Mouse (Mus musculus): ENCODE measurements around the gene Edem1.

The Edem1 gene

DNA sequence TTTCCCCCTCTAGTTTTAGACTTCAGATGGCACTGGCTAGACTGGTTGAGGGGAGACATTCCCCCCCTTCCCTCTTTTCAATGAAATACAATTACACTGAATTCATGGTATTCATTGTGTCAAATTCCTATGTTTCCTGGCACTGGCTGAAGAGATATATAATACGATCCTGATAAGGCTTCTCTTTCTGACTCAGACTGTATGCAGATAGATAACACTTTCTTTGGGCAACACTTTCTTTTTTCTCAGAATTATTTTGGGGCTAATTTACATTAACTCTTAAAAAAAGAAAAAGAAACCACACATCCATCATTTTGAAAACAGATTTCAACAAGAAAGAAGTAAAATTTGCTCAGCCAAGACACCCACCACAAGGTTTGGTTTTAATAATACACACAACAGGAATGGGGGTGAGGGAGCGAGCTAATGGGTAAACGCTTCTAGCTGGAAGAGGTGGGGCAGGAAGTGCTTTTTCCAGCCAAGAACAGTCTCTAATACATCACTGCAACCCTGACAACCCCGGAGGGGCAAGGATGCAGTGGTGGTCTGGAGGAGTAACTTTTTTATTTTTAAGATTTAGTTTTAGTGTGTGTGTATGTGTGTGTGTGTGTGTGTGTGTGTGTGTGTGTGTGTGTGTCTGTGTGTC is 52.0 kb downstream of the Edem1 start:
- no peak for DNase-seq

DNA sequence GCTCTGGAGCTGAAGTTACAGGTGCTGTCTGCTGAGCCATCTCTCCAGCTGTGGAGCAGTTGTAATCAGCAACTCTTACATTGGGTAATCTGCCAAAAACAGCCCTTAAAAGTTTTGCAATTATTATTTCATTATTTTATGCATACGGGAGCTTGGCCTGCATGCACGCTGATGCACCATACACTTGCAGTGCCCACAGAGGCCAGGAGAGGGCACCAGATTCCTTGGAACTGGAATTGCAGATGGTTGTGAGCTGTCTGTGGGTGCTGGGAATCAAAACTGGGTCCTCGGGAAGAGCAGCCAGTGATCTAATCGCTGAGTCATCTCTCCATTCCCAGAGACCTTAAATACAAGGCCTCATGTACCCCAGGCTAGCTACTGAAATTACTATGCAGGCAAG is 52.6 kb downstream of the Edem1 start:
- DNase-seq: no peak

DNA sequence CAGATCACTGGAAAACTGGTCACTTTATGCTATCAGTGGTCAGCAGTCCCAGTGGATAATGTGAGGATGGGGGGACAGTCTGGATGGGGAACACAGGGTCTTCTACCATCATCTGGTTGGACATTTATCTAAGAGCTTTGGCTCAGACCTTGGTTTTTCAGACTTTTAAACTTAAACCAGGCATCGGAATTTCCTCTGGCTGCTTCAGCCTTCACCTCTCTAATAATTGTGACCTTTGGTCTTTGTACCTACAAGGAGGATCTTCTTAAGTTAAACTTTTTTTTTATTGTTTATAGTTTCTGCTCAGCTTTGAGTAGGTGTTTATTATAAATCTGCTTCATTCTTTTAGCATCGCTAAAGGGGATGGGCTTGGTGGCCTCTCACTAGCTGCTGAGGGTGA is 55.4 kb downstream of the Edem1 start:
- DNase-seq: no peak

DNA sequence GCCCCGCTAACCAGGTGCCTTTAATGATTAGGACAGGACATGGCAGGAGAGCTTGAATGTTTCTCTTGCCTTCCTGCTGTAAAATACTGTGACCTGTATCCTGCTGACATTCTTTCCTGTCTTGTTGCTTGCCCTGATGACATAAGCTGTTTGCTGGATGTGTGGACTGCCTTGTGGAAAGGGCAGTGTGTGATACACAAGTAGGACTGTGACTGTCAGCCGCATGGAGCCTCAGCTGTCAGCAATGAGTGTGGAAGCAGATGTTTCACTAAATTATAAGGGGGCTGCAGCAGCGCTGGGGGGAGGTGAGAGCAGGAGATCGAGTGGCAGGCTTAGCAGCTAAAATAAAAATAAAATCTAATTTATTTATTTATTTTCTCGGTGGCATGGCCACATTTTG is 56.2 kb downstream of the Edem1 start:
- DNase-seq: no peak

DNA sequence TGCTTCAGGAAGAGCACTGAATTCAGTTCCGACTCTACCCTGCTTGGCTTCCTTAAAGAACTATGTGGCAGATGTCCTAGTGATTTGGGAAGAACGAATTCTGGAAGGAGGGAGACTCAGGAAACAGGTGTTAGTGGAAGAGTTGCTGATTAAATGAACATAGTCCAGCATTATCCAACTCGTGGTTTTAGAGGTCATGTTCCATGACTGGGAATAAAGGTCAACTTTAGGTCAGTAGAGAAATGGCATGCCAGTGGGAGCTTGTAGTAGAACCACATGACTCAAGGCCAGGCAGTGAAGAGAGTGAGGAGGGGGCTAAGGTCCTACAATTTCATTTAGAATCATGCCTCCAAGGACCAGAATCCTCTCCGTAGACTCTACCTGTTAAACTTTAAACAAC is 57.9 kb downstream of the Edem1 start:
- no peak for DNase-seq

DNA sequence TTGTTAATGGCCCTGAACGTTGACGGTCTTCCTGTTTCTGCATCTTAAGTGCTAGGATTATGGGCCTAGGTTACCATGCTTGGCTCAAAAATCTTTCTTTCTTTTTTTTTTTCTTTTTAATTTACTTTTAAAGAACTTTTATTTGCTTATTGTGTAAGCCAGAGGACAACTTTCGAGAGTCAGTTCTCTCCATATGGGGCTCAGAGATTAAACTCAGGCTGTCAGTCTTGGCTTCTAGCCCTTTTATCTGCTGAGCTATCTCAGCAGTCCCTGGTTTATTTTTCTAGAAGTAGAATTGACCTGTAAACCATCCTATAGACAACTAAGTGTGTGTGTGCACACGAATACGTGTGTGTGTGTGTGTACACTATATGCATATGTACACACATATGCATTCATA is 64.1 kb downstream of the Edem1 start:
- no peak for DNase-seq

DNA sequence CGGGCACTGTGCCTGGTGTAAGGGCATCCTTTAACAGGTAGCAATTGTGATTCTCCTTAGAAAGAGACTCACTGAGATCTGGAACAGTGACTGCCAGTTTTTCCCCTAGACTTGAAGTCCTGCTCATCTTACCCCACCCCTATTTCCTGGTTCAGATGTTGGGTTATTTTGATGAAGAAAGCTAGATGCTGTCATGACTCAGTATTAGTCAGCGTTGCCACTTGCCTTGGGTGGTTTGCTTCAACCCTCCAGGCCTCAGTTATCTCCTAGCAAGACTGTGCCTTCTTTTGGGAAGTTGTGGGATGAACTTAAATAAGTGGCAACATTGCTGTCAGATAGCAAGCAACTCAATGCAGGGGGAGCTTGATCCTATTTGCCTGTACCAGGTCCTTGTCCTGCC is 66.7 kb downstream of the Edem1 start:
- no peak for DNase-seq

DNA sequence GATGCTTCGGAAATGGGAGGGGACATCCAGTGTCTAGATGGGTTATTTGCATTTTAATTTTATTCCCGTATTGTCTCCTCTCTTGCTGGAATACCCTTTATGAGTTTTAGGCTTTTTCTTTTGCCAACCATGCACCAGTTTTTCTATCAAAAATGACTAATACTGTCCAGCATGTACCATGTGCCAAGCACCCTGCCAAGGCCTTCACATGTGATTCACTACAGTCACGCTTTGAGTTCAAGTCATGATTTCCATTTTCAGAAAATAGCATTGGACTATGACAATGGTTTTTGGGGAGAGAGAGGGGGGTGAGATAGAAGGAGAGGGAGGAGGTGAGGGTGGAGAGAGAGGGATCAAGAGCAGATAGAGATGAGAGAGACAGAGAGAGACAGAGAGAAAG is 67.5 kb downstream of the Edem1 start:
- no peak for DNase-seq

DNA sequence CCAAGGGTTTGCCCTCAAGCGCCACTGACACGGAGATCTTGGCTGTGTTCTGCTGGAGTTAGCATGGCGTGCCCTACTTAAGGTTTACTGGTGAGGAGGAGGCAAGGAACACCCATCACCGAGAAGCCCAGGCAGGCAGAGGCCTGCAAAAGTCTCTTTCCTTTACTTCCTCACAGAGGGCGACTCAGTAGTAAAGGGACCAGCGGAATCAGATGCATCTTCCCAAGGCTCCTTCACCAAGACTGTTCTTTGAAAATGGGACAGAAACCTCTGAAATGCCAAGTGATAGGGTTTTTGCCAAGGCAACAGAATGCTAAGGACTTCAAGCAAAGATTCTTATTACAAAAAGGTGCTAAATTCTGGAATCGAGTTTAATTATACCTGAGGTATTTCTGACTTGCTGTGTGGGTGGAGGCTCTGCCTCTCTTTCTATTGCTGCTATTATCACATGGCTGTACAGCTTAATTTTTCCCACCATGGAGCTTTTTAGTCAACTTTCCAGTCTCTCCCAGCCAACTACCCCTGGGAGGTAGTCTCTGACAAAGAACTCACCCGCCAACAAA is 68.2 kb downstream of the Edem1 start:
- DNase-seq: no peak

DNA sequence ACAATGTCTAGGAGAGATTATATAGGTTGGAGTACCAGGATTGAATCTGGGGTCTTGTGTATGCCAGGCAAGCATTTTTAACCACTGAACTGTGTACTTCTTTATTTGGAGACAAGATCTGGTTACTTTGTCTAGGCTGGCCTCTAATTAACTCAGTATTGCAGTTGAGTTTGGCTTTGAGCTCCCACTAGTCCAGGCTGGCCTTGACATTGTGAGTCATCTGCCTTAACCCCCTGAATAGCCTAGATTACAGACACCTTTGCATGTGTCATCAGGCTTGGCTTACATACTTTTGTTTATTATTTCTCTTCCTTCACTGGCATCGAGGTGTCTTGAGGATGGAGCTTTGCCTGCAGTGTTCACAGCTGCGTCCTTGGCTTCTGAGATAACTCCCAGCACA is 70.8 kb downstream of the Edem1 start:
- no peak for DNase-seq

DNA sequence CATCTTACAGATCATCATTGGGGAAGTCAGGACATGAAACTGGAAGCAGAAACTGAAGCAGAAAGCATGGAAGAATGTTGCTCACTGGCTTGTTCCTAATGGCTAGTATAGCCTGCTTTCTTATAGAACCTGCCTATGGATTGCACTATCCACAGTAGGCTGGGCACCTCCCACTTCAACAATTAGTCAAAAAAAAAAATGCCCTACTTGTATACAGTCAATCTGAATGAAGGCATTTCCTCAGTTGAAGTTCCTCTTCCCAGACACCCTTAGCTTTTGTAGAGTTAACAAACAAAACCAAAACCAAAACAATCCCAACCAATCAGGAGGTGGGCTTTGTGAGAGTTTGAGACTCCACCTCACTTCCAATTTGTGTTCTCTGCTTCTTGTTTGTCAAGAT is 73.7 kb downstream of the Edem1 start:
- DNase-seq: no peak

DNA sequence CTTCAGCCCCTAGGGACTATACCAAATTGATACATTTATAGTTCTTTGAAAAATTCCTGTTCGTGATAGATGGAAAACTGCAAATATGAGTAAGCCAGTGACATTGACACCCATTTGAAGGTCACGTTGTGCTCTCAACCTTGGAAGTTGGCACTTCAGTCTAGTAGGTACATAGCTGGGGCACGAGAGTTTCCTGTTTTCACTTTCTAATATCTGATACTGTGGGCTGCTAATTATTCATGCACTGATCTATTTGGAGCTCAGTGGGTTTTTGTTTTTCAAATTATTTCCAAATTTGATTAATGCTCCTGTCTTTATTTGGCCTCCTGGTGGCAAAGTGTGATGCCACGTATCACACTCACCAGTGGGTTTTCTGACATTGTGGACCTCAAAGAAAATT is 74.8 kb downstream of the Edem1 start:
- DNase-seq: no peak

DNA sequence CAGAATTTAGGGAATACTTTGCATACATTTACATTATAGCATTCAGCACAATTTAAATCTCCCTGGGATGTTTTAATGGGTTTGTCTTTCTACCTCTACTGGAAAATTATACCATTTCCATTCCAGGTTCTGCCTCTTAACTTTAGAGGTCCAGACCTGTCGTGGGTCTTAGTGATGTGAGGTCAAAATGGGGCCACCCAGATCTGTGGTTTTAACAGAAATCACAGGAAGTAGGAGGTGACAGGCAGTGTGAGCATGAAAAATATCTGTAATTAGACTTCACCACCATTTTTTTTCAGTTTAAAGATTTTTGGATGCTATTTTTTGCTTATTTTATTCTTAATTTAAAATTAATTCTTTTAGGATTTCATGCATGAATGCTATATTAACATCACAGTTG is 78.1 kb downstream of the Edem1 start:
- no peak for DNase-seq
